Mouse (Mus musculus) megakaryocyte progenitor cell, adult 5-6 weeks (primary cell): Measurements from ENCODE around the gene Susd1. TPM values are rescaled to one million over a fixed set of nuclear protein-coding genes. Genes with fewer than 3 reads are reported as not detected.

Source experiments
- ATAC-seq: replicated peaks from 2 replicates; pipeline ENCODE4 v1.8.0; 2016; ENCODE audit warnings: mild to moderate bottlenecking, moderate TSS enrichment, inconsistent platforms; ENCODE audit not compliant: poor library complexity
- total RNA-seq, 2 experiments: library from RNA; stranded (forward) in 1 of 2; stranded (reverse) in 1 of 2; fragments of 157-497, 149-512 nt in 1 of 2; fragments of 200-1000 nt in 1 of 2; gene quantifications; 2 replicates each; pipeline versions ENCODE4 v1.2.3 to v1.2.4; 2015 to 2017

The Susd1 gene
- total RNA-seq, 2 experiments from 2014 or later: 54.3 to 92.2 TPM

GRCm38 (mm10) chr4:59435951-59436350, 2.5 kb downstream of the Susd1 start:
- peak; percentile 49 for ATAC-seq

DNA sequence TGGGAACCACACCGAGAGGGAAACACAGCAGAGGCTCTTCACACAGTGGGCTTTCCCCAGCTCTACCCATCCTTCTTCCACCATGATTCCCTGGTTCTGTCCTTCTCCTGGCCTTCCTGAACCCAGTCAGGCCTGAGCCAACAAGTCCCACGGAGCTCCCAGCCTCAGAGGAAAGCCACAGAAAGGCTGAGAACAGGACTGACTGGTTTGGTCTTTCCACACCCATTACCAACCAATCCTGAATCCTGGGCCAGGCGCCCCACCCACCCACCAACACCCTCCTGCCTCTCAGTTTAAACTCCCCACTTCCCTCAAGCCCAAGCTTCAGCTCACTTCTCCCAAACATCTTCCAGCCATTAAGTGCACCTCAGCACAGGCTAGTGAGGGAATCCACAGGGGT, 4.4 kb downstream of the Susd1 start:
- no peak for ATAC-seq

- peak; percentile 53 for ATAC-seq
Measured at GRCm38 (mm10) chr4:59429128-59429527, 9.3 kb downstream of the Susd1 start.

- ATAC-seq: no peak
Measured at GRCm38 (mm10) chr4:59426429-59426828, 12.0 kb downstream of the Susd1 start.

DNA sequence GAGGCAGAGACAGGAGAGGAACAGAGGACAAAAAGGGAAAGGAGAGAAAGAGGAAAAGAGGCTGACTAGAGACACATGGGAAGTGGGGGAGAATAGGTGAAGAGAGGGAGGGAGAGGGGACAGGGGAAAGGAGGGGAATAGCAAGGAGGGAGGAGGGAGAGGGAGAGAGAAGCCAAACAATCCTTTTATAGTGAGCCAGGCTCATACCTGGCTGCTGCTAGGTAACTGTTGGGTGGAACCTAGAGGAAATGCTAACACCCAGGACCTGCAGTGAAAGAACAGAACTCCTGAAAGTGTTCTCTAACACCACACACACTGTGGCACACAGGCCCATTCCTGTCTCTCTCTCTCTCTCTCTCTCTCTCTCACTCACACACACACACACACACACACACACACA, 15.6 kb downstream of the Susd1 start:
- no peak for ATAC-seq

DNA sequence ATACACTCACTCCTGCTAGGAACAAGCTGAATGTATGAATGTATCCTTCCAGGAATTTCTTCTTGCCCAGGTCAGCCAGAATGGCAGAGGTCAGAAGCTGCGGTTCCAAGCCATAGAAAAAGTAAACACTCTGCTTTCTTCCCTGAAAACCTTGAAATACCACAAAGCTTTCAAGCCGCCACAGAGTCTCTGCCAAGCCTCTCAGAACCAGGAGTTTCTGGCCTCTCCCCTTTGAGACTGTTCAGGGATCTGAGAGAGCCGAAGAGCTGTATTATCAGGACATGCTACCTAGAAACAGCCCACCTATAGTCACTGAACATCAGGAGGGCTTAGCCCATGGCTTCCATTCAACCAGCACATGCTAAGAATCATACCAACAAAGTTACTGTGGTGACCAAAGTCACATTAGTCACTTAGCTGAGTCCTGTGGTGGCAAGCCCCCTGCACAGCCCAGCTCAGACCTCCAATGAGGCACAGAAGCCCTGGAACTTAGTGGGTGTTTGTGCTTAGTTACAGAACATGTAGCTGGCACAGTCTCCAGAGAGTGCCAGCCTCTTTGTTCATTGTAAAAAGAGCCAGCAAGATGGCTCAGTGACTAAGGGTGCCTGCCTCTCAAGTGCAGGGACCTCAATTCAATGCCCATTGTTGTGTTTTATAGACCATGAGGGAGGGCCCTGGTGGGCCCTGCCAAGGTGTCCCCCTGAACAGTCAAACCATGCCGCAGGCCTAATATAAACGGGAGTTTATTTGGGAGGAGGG, 16.2 kb downstream of the Susd1 start:
- no peak for ATAC-seq

DNA sequence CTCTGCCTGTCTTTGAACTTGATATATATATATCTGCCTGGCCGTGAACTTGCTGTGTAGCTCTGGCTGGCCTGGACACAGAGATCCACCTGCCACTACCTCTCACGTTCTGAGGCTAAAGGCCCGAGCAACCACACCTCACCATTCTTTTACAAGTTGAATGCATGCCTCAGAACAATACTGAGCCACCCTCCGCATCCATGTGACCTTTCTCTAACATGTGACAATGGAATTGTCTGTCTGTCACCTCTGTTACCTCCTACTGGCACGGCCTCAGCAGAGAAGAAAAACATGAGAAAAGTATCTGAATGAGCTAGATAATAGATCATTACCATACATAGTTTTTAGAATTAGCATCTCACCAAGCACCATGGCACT, 17.1 kb downstream of the Susd1 start:
- ATAC-seq: no peak

- ATAC-seq: peak; percentile 91
Measured at GRCm38 (mm10) chr4:59420695-59421368, 17.6 kb downstream of the Susd1 start.

DNA sequence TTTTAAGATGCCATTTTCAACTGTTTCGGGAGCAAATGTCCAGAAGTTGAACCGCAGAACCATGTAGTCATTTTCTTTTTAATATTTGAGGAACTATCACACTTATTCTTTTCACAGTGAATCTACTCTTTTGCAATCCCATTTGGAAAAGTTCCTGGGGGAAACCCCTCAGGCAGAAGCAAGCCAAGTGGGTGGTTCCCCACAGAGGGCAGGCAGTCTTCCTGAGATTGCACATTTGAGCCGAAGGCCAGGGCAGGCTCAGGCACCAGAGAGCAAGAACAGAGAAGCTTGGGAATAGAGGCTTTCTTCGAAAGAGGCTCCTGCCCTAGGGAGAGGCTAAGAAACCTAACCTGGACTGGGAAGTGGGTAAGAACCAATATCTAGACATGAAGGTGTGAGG, 19.2 kb downstream of the Susd1 start:
- peak; percentile 38 for ATAC-seq

GRCm38 (mm10) chr4:59413428-59413827, 25.0 kb downstream of the Susd1 start:
- ATAC-seq: no peak

DNA sequence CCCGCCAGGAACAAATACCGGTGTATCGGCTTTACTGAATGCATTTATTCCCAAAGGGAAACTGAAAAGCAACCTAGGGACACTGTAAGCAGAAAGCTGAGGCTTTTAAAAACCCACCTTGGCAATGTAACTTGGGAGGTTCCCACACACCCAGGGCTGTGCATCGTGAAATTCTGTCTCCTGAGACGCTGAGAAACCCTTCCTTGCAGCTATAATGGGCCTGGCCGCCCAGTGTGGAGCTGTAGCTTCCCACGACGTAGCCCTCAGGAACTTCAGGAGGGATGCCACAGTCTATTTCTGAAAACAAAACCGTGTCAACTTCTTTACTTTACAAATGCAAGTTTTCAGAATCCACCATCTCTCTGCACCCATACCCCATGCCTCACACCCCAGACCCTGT, 27.3 kb downstream of the Susd1 start:
- ATAC-seq: no peak

DNA sequence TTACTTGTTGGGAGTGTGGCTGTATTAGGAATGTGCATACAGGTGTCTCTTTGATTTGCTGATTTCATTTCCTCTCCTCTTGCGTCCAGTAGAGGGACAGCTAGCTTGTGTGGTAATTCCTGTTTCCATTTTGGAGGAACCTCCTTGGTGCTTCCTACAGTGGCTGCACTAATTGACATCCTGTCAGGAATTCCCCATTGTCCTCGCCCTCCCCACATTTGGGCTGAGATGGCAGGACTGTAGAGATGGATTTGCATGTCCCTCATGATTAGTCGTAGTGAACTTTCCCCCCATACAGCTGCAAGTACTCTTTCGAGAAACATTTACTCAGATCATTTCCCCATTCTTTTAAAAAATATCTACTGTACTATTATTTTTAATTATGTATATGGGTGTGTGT, 30.7 kb downstream of the Susd1 start:
- ATAC-seq: 0 out of 2 replicates have a peak, but pooled peaks have one; percentile 14

DNA sequence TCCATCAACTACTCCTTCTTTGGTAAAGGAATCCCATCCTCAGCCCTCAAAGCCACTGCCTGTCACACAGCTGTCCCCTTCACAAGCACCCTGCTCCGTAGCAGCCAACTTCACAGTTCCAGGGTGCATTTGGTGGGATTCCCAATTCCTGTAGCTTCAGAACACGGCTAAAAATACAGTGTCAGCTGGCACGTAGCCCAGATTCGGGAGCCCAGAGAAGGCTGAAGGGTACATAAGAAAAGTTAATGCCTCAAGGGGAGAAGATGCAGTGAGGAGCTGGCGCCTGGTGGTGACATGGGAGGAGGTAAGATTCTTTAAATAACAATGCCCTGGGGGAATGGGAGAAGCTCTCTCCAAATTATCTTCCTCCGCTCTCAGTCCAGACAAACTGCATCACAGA, 34.1 kb downstream of the Susd1 start:
- ATAC-seq: no peak

- no peak for ATAC-seq
Measured at GRCm38 (mm10) chr4:59400931-59401330, 37.5 kb downstream of the Susd1 start.

- ATAC-seq: peak; percentile 47
Measured at GRCm38 (mm10) chr4:59399343-59399742, 39.1 kb downstream of the Susd1 start.

DNA sequence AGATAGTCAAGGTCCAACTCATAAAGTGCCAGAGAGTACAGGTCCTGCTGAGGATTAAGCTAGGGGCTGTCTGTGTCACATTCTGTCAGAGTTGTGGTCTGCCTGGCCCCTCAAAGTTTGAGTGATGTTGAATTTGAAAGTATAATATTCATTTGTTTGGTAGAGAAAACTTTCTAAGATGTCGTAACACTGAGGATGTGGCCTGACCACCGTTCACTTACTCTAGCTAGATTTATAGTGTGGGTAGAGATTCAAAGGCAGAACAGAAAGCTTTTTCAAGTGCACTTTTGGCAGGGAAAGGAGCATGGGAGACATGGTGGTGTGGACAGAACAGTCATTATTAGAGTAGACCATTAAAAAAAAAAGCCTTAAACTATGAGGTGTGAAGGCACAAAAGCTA, 42.9 kb downstream of the Susd1 start:
- ATAC-seq: peak; percentile 81

- no peak for ATAC-seq
Measured at GRCm38 (mm10) chr4:59394155-59394554, 44.3 kb downstream of the Susd1 start.

DNA sequence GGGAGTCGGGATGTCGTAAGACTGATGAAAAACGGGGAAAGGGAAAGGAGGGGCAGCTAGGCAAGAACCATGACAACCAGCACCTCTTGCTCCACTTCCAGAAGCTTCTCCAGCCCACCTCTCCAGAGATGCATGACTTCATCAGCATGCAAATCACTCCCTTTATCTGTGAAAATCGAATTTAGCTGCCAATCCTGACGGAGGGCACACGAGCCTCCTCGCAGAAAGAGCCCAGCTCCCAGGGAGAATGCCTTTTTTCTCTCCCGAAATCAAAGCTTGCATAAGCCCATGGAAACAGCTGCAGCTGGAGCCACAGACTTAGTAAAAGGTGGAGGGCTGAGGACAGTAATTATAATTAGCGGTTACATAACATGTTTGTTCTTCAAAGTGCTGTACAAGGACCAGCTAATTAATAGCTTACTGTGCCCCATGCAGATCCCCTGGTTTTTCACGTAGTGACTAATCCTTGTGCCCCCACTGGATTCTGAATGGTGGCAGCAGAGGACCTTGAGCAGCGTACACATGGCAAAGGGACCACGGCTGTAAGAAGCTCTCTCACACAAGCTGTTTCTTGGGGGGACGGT, 49.9 kb downstream of the Susd1 start:
- no peak for ATAC-seq

DNA sequence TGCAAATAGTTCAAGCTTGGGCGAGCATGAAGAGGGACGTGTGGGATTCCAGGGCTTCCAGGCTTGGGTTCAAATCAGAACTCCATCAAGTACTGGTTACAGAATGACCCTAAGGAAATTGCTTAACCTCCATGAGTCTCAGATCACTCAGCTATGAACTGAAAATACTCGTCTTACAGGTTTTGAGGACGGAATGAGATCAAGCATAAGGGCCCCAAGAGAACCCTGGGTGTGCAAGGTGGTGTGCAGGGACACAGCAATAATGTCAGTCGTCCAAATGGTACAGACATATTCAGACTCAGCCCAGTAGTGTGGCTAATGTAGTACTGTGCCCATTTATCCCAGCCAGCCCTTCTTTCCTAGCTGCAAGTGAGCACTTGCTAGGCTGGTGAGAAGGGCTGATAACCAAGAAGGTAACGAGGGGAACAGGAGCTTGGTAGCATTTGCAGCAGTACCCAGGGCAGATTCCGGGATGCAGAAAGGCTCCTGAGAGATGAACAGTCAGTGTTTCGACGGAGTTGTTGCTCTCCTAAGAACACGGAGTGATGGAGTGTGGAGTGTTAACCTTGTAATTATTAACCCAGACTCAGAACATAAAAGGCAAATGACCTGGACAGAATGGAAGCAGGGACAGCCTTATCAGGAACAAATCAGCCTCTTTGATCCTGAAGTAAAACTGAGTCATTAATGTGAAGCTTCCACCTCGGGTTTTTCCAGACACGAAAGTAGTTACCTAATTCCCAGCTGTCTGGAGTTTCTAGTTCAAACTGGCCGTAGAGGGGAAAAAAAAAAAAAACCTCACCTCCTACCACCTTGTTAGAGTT, 50.8 kb downstream of the Susd1 start:
- no peak for ATAC-seq

- 0 out of 2 replicates have a peak, but pooled peaks have one; percentile 34 for ATAC-seq
Measured at GRCm38 (mm10) chr4:59385254-59385895, 53.1 kb downstream of the Susd1 start.

GRCm38 (mm10) chr4:59383791-59384190, 54.6 kb downstream of the Susd1 start:
- ATAC-seq: no peak
